Mouse (Mus musculus): Measurements from ENCODE around the gene Stxbp5l.

DNA sequence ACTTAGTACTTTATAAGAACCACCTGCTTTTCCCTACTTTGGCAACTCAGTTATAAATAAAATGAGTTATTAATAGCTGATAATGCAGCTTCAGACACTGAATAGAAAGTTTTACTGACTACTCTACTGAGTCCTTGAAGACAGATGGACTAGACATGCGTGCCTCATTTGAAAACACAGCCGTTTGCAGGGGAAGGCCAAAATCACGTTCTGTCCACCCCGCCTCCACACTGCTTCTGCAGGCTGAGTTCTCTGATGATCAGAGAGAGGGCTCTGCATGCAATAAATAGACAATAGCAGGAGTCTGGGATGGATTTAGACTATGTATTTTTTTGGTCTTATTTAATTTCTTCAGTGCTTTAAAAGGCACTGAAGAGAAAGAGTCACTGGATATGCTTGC is 20.8 kb upstream of the Stxbp5l start:
- TF ChIP-seq CTCF (IDR thresholded peaks at IDR 0.05; ENCODE audit: low read depth, low read length): no peak
- no peak for TF ChIP-seq POLR2AphosphoS5 (IDR thresholded peaks at IDR 0.05; ENCODE audit: insufficient replicate concordance, low read depth, low read length)

Data from G1E (cell line).